Mouse (Mus musculus) embryonic fibroblast, embryonic 13.5 days (primary cell): ENCODE measurements around the gene Siva1. TPM values are rescaled to one million over a fixed set of nuclear protein-coding genes. Genes with fewer than 3 reads are reported as not detected.

Source experiments
- H3K27ac ChIP-seq: 2 replicates; pipeline ENCODE4 v1.5.1; 2012; ENCODE audit warnings: low read length, control low read depth, inconsistent platforms; ENCODE audit not compliant: insufficient read depth
- H3K4me1 ChIP-seq: 2 replicates; pipeline ENCODE4 v1.6.1; 2011; ENCODE audit warnings: low read length; ENCODE audit not compliant: control insufficient read depth, insufficient read depth
- H3K4me3 ChIP-seq: 2 replicates; pipeline ENCODE4 v1.5.1; 2011; ENCODE audit warnings: mild to moderate bottlenecking, control low read depth, low read length; ENCODE audit not compliant: insufficient read depth
- CTCF ChIP-seq: IDR thresholded peaks from 2 replicates; pipeline ENCODE4 v1.5.1; 2011; ENCODE audit warnings: mild to moderate bottlenecking, control low read depth, low read length, moderate library complexity, borderline replicate concordance; ENCODE audit not compliant: insufficient read depth
- POLR2A ChIP-seq: IDR thresholded peaks from 2 replicates; pipeline ENCODE4 v1.6.1; 2011; ENCODE audit warnings: low read depth, mild to moderate bottlenecking, control low read depth, low read length, moderate library complexity
- polyA plus RNA-seq: library from polyadenylated mRNA; stranded (reverse); fragments of >200 nt; gene quantifications from 2 replicates; pipeline ENCODE4 v1.2.4, GENCODE M21; 2011; ENCODE audit warnings: low read depth; ENCODE audit not compliant: missing spikeins, insufficient read length

Siva1 gene
- polyA plus RNA-seq, 1 experiment, result 93.5 TPM

GRCm38 (mm10) chr12:112677076-112677475, 32.6 kb downstream of the Siva1 start:
- TF ChIP-seq CTCF (no peak), POLR2A (no peak)
- peaks cover 1% of the 10 kb centered on the region; the same call in 1 of the 2 replicates for H3K4me1 ChIP-seq
- no peak overlapping the region for H3K27ac ChIP-seq
- no peak overlapping the region for H3K4me3 ChIP-seq

DNA sequence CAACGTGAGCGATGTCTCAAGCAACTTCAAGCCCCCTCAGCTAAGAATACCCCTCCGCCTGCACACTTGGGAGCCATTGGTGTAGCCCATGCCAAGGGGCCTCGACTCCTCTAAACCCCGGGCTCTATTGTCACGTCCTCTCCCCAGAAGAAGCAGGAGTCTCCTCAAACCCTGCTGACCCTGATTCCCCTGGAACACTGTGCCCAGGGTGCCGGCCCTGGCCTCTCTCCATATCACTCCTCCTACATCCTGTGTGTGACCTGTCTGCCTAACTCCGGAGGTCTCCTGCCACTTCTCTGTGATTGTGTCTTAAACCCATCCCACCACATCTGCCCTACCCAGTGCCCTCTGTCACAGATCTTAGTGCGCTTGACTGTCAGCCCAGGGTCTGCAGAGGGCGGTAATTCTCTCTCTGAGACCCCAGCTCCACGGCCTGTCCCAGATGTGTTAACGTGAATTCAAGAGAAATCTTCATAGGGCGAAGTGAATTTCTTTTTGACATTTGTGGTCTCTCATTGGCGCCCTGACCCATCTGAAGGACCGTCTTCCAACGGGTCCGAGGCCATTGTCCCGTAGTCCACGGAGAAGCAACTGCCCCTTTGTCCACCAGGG, 33.6 kb downstream of the Siva1 start:
- Histone ChIP-seq H3K4me3 (peak overlapping the region; percentile 37), H3K27ac (no peak overlapping the region), H3K4me1 (no peaks in the 10 kb centered on the region)
- TF ChIP-seq POLR2A, result no peak
- TF ChIP-seq CTCF, result no peak

DNA sequence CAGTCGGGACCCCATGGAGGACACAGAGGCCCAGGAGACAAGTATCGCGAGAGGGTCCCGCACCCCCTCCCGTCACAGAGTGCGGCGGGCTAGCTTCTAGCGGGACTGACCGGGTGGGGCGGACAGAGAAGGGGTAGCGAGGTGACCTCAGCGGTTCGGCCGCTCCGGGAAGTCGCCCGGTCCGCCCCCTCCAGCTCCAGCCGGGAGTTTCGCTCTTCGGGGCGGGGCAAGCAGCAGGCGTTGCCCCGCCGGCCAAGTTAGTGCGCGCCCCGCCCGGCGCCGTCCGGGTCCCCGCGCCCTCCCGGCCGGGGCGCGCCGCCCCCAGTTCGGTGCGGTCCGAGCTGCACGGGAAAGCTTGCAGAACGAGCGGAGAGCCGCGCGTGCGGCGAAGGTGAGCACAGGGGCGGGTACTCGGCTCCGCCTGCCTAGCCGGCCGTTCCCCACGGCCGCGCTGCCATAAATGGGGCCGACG, 34.1 kb downstream of the Siva1 start, which contains the start of gene Zbtb42:
Gene Zbtb42, plus strand, starts transcription at position 274 of the 472 bp plus-strand sequence.
- H3K4me1 ChIP-seq, result no peaks in the 10 kb centered on the region
- H3K27ac ChIP-seq, result no peak within 1 kb of the TSS
- no peak for TF ChIP-seq CTCF
- peak; percentile 49 for TF ChIP-seq POLR2A
- H3K4me3 ChIP-seq, result peak within 1 kb of the TSS; percentile 49

DNA sequence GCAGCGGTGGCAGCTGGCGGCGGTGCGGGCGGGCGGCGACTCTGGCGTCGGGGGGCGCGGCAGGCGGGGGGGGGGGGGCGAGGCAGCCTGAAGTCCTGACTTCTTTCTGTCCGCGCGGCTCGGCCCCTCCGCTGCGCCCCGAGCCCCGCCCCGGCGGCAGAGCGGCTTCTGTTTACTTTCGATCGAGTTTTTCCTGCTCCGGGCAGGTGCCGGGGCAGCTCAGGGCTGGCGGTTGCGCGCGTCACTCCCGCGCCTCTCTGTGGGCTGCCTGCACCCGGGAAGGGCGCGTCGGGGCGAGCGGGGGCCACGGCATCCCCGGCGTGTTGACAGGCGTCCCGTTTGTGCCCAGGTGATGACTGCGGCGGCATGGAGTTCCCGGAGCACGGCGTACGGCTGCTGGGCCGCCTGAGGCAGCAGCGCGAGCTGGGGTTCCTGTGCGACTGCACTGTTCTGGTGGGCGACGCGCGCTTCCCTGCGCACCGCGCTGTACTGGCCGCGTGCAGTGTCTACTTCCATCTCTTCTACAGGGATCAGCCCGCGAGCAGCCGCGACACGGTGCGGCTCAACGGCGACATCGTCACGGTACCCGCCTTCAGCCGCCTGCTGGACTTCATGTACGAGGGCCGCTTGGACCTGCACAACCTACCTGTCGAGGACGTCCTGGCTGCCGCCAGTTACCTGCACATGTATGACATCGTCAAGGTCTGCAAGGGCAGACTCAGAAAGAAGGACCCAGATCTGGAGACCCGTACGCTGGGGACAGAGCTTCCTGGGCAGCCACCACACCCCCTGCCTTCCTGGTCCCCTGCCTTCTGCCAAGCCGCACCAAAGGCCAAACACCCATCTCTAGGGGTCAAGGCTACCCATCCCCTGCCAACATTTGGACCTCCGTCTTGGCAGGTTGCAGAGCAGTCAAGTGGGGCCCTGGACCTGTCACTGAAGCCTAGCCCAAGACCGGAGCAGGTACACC, 34.8 kb downstream of the Siva1 start:
- Histone ChIP-seq H3K4me3 (peak overlapping the region; percentile 49), H3K4me1 (no peaks in the 10 kb centered on the region), H3K27ac (no peak overlapping the region)
- TF ChIP-seq CTCF, result no peak
- no peak for TF ChIP-seq POLR2A

DNA sequence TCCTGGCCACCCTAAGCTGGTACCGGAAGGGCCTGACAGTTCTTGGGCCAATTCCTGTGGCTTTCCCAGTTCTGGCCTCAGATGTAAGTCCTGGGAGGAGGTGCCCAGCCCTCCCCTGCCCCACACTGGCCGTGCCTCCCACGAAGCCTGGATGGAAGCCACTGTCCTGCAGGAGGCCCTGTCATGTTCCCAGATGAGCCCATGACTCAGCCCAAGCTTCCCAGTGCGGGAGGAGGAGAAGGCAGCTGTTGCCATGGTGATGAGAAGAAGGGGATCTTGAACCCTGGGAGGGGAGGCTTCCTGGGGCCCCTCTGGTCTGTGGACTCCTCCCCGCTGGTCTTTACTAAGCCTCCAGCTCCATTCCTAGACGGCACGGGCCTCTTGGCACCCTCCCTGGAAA, 38.9 kb downstream of the Siva1 start:
- Histone ChIP-seq H3K4me3 (no peak overlapping the region), H3K27ac (no peak overlapping the region), H3K4me1 (no peaks in the 10 kb centered on the region)
- TF ChIP-seq POLR2A (no peak), CTCF (no peak)

DNA sequence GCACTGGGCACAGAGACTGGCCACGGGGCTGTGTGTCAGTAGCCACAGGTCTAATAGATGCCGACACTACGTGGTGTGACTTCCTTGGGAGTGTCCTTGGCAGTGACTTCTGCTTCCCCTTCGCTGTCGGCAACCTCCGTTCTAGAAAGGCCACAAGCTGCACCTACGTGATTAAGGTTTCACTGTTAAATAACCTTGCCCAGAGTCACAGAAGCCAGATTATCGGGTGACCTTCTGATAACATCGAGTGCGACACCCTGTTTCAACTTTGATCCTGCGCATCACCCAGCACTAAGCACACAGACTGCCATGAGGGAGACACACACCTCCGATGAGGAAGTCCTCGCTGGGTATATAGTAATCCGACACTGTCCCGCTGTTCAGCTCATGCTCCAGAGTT, 44.0 kb downstream of the Siva1 start:
- Histone ChIP-seq H3K4me3 (no peak overlapping the region), H3K27ac (no peak overlapping the region), H3K4me1 (no peaks in the 10 kb centered on the region)
- no peak for TF ChIP-seq CTCF

- H3K4me1 ChIP-seq, result no peaks in the 10 kb centered on the region
- peak overlapping the region; percentile 80 for H3K4me3 ChIP-seq
- TF ChIP-seq POLR2A, result peak; percentile 98
- no peak for TF ChIP-seq CTCF
- peak overlapping the region; percentile 24; the same call in 1 of the 2 replicates for H3K27ac ChIP-seq
Observed at GRCm38 (mm10) chr12:112693185-112694126, 49.0 kb downstream of the Siva1 start.

DNA sequence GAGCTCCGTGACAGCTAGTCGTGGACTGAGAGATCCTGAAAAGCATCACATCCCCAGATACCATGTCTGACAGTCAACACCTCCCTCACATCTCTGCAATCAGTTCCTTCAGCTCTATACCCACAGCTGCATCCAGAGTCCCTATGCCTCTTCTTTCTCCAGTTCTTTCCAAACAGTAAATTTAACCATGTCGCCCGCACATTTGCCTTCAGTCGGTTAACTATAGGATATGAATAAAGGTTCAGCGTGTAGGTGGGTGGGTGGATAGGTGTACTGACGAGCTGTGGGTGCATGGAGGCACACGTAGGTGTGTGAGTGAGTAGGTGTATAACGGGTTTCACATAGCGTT, 49.6 kb downstream of the Siva1 start:
- no peak for TF ChIP-seq CTCF
- no peak for TF ChIP-seq POLR2A
- H3K4me3 ChIP-seq, result no peak overlapping the region

DNA sequence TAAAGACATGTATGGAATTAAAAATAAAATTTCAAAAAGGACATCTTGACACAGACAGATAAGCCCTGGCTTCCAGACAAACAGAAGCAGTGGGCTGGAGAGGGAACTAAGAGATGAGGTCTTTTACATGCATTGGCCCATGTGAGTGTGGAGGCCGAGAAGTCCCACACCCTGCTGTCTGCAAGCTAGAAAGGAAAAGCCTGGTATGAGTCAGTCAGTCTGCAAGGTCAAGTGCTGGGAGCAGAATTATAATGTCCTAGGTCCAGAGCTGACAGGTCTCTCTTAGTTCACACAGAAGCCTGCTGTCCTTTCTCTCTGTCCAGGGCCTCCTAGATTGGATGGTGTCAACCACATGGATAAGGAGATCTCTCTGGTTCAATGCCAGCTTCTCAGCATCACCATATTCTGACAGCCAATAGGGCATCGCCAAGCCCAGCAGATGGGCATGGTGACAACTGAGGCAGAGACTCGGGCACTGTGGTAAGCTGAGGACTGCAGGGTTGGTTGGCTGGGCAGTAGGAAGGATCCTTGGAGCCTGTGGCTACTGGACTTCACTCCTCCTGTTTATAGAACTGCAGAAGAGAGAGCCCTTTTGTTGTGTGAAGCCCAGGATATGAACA, 52.4 kb downstream of the Siva1 start:
- Histone ChIP-seq H3K4me3 (no peak overlapping the region), H3K27ac (no peak overlapping the region), H3K4me1 (peaks cover 2% of the 10 kb centered on the region; the same call in 1 of the 2 replicates)
- TF ChIP-seq POLR2A (no peak), CTCF (no peak)

More for the DNA sequence above, 49.6 kb downstream of the Siva1 start:
- H3K27ac ChIP-seq, result no peak overlapping the region
- H3K4me1 ChIP-seq, result no peaks in the 10 kb centered on the region

Other genes starting within 250 kb of the Siva1 start
- gene A530016L24Rik, start 155.2 kb upstream of the Siva1 start, polyA plus RNA-seq, result not detected in 2 replicates
- 0.77 and 1.0 TPM in 2 replicates for gene Tmem179, start 127.9 kb upstream of the Siva1 start, polyA plus RNA-seq
- 67.6 and 103 TPM in 2 replicates for gene Inf2, start 55.9 kb upstream of the Siva1 start, polyA plus RNA-seq
- gene Adssl1, start 24.6 kb upstream of the Siva1 start, polyA plus RNA-seq, result 2.2 and 4.8 TPM in 2 replicates
- gene Akt1, start 30.2 kb downstream of the Siva1 start, polyA plus RNA-seq, result 227 and 248 TPM in 2 replicates
- 1.2 and 1.6 TPM in 2 replicates for gene Zbtb42, start 34.1 kb downstream of the Siva1 start, polyA plus RNA-seq
- 55.0 and 66.1 TPM in 2 replicates for gene Cep170b, start 75.8 kb downstream of the Siva1 start, polyA plus RNA-seq
- gene Pld4, start 116.0 kb downstream of the Siva1 start, polyA plus RNA-seq, result 0.30 and 4.2 TPM in 2 replicates
- gene Ahnak2, start 158.0 kb downstream of the Siva1 start, polyA plus RNA-seq, result 170 and 211 TPM in 2 replicates
- 13.0 and 18.5 TPM in 2 replicates for gene Clba1, start 164.3 kb downstream of the Siva1 start, polyA plus RNA-seq
- 44.1 and 53.6 TPM in 2 replicates for gene Cdca4, start 184.7 kb downstream of the Siva1 start, polyA plus RNA-seq
- not detected in 2 replicates for gene Gpr132, start 223.5 kb downstream of the Siva1 start, polyA plus RNA-seq